Mouse (Mus musculus) heart, embryonic 12.5 days (tissue): ENCODE data around the gene Rpain. TPM values are rescaled to one million over a fixed set of nuclear protein-coding genes. Genes with fewer than 3 reads are reported as not detected.

ENCODE experiments used
- polyA plus RNA-seq: library from polyadenylated mRNA; unstranded; fragments of >200 nt; fragmentation: Nextera tagmentation; extraction: Ambion mirVana; gene quantifications from 2 replicates; pipeline ENCODE4 v1.2.1, GENCODE M21; 2016

Gene Rpain
- polyA plus RNA-seq, 1 experiment from 2014 or later: 51.2 TPM

Other genes with a start within 250 kb of the Rpain start
- 7.3 and 8.3 TPM in 2 replicates for gene Zfp3, start 206.0 kb upstream of the Rpain start, polyA plus RNA-seq
- gene Scimp, start 157.6 kb upstream of the Rpain start, polyA plus RNA-seq: not detected in 2 replicates
- 33.3 and 35.1 TPM in 2 replicates for gene Rabep1, start 125.4 kb upstream of the Rpain start, polyA plus RNA-seq
- gene Nup88, start 240 bp upstream of the Rpain start, polyA plus RNA-seq: 118 and 120 TPM in 2 replicates
- gene C1qbp, start 12.8 kb downstream of the Rpain start, polyA plus RNA-seq: 293 and 299 TPM in 2 replicates
- 18.8 and 20.1 TPM in 2 replicates for gene Dhx33, start 34.2 kb downstream of the Rpain start, polyA plus RNA-seq
- 25.5 and 27.3 TPM in 2 replicates for gene Mis12, start 49.4 kb downstream of the Rpain start, polyA plus RNA-seq
- 35.2 and 40.9 TPM in 2 replicates for gene Derl2, start 49.6 kb downstream of the Rpain start, polyA plus RNA-seq
- gene 6330403K07Rik, start 63.3 kb downstream of the Rpain start, polyA plus RNA-seq: 42.9 and 44.4 TPM in 2 replicates
- gene Nlrp1a, start 174.5 kb downstream of the Rpain start, polyA plus RNA-seq: not detected in 2 replicates